Mouse (Mus musculus): ENCODE measurements around the gene Grm1.
A peak's percentile ranks its signal among the peaks of the same experiment; 100 is the strongest.

The Grm1 gene

DNA sequence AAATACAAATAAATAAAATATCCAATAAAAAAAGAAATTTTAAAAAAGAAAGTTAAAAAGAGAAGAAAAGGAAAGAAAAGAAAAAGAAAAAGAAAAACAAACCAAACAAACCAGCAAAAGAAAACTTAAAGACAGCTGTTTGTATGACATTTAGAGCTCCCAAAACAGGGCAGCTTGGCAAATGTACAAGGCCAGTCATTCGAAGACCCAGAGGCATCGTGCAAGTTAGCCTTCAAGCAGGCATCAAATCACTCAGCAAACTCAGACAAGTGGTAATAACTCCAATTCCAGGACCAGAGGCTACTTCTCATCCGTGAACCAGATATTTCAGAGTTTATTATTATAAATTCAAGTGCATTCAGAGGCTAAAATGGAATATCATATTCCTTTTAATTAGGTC, 355.7 kb downstream of the Grm1 start:
- DNase-seq (ENCODE audit: low spot score in 2 of 2) = no peak

DNA sequence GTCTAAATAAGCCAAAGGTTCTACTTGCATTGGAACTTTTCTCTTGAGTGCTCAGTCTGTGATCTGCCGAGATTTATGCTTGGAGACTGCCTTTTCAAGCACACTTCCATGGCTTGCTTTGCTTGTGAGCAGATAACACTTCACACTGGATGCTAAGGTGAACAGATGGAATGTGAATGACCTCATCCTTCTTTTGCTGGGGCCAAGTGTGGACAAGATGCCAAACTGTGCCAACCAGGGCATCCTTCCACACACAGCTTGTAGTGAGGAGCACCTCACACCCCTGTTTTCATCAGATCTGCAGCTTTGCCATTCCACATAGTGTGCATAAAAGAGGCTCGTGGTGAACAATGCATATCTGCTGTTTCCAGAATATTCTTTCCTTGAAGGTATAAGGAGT, 371.3 kb downstream of the Grm1 start:
- no peak for DNase-seq (ENCODE audit: low spot score in 2 of 2)

DNA sequence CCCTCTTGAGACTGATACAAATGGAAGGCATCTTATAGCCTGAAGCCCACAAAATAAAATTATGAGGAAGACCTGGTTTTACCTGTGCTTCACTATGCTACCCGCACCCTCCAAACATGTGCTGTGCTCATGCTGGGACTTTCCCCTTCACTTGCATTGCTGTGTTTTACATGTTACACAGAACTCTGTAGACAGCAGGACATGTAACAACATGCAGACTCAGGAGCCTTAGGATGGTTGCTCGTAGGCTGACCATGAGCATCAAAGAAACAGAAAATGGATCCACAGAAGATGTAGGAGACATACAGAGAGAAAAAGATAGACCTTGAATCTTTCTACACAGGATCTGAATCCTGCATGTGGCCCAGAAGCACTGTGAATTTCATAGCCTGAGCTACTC, 371.8 kb downstream of the Grm1 start:
- no peak for DNase-seq (ENCODE audit: low spot score in 2 of 2)

DNA sequence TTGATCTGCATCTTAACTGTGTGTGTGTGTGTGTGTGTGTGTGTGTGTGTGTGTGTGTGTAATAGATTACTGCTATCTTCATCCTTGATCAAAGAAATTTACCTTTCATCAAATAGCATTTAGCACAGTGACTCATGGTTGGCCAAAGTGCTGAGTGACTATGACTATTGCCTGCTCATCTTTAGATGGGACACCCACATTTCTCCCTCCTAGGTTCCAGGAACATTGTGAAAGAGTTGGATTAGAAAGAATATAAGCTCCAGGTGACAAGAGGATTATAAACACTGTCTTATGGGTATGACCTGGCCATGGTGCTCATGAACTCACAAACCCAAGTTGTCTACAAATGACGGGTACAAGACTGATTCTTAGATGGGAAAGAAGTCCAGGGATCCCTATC, 374.1 kb downstream of the Grm1 start:
- no peak for DNase-seq (ENCODE audit: low spot score in 2 of 2)

DNA sequence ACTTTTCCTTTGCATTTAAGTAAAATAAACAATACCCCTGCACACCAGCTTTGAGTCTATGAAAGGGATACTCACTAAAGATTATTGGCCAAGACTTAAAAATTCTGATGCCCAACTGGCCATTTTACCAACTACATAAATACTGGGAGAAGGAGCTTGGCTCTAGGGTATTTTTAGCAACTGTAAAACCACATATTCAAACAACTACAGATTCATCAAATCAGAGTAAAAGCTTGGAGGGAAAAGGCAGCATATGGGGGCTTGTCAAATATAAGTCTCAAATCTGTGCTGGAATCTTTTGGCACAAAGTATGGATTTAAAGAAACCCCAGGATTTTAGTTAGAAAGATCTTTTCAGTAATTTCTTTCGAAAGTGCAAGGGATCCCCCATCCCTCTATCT, 380.8 kb downstream of the Grm1 start:
- no peak for DNase-seq (ENCODE audit: low spot score in 2 of 2)

DNA sequence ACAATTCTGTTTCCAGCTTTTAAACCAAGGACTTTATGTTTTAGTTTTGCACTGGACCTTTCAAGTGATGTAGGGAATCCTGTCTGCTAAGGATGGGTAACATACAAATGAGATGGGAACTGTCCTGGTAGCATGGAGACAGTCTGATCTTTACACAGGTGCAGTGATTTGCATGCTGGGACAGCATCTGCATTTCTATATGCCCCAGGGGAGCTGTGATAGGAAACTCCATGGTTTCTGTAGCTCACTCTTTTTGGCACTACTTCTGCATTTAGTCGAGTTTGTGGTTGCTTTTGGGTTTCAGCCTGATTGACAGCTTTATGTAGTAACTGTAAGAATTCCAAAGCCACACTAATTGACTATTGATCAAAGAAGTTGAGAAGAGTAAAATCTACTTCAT, 381.3 kb downstream of the Grm1 start:
- no peak for DNase-seq (ENCODE audit: low spot score in 2 of 2)

DNA sequence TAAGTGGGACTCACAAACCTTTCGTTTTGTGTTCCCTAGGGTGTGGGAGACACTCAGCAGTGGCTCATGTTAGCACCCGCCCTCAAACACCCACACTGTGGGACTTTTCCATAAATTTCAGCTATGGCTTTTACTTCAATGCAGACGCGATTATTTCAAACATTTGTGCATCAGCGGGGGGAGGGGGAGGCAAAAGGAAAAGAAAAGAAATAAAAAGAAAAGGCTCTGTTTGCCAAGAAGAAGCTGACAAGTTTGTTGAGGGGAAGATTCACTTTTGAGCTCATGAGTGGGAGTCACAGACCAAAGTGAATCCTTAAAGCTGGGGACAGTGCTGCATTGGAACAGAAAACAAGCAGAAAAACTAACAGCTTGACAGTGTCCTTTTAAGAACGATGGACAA, 384.7 kb downstream of the Grm1 start:
- no peak for DNase-seq (ENCODE audit: low spot score in 2 of 2)

DNA sequence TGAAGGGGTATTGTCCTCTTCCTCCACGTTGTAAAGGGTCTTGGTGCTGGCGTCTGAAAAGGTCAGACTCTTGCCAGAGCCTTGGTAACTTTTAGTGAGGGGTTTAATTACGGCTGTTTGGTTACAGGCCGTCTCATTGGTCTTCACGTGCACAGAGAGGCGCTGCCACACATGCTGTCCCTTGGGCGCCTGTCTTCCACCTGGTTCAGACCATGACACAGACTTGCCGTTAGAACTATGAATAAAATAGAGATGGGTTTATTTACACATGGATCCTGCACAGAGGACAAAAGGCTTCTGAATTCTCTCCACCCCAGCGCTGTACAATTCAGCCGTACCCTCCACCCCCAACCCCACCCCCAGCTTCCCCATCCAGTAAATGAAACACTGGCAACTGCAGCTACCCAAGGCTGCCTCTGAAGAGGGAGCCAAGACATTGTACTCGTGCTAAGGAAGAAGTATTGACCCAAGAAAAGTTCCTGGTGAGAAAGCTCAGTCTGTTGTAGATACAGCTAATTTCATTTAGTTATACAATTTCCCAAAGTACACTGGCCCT, 392.4 kb downstream of the Grm1 start:
- no peak for DNase-seq (ENCODE audit: low spot score in 2 of 2)

DNA sequence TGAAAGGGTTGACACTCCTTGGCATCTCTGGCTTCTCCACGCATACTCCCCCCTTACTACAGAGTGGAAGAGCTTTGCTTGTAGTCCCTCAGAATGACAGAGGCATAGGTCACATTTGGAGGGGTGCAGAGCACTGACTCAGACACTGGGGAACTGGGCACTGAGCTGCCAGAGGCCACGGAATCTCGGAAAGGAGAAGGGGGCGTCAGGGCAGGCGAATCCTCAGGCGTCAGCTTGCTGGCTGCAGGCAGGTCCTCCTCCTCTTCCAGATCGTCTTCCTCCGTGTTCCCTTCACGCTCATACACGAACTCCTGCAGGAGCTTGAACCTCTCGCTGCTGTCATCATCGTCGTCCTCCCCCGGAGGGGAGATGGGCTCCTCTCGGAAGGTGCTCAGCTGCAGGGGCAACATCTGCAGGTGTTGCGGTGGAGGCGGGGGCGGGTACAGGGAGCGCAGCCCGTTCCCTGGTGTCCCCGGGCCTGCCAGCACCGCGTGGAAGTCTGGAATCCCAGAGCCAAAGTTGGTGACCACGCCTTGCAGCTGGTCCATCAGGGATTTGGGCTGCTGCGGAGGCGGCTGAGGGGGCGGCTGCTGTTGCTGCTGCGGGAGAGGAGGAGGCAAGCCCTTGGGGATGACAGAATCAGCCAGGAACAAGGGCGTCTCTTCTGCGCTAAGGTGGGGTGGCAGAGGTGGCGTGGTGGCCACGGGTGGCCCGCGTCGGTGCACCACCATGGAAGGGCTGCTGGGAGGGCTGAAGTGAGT, 393.1 kb downstream of the Grm1 start:
- peak; percentile 44 to 60 for DNase-seq (ENCODE audit: low spot score in 2 of 2)

DNA sequence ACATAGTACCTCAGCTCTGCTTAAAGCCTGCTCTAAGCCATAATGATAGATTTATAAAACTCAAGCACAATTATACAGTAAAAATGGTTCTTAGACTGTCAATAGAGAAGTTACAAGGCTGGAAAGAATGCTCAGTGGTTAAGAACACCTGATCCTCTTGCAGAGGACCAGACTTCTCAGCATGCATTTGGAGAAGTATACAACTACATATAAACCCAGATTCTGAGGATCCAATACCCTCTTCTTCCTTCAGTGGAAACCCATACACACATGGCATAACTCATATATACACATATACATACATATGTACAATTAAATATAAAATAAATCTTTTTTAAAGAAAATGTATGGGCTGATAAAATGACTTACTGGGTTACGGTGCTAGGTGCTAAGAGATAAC, 401.1 kb downstream of the Grm1 start, which contains the start of gene Gm10944:
TSS of gene Gm10944 (plus strand) at position 301 of the 400 bp plus-strand sequence.
- DNase-seq (ENCODE audit: low spot score in 2 of 2) = no peak

DNA sequence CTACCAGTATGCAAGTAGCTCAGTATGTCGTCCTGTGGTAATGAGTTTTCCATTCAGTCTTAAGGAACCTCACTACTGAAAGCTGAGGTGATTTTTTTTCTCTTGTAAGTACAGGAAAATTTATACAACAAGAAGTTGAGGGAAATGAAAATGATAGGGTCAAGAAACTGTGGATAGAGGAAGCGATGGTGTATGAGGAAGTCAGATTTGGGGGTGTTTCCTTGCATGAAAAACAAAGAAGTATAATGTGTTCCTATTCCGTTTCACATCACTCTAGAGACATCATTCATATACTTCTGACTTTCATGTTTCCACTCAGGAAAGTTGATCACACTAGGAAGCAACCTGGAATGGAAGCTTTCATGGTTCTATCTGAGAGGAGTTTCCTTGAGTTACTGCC, 422.2 kb downstream of the Grm1 start:
- DNase-seq (ENCODE audit: low spot score in 2 of 2) = no peak

DNA sequence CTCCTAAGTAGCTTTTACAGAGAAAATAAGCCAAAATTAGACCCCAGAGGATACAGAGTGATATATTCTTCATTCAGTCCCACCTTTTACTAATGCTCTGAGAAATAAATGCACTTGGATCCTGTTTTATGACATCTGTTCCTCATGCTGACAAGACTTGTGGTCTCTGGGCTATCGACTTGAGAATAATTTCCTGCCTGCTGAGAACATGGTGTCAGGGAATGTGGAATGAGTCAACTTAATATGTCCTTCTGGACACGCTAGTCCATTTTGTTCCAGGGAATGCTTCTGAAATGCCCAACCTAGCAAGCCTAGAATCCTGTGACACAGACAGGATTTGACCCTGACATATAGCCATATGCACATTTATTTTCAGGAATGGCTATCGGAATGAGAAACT, 423.0 kb downstream of the Grm1 start:
- no peak for DNase-seq (ENCODE audit: low spot score in 2 of 2)

DNA sequence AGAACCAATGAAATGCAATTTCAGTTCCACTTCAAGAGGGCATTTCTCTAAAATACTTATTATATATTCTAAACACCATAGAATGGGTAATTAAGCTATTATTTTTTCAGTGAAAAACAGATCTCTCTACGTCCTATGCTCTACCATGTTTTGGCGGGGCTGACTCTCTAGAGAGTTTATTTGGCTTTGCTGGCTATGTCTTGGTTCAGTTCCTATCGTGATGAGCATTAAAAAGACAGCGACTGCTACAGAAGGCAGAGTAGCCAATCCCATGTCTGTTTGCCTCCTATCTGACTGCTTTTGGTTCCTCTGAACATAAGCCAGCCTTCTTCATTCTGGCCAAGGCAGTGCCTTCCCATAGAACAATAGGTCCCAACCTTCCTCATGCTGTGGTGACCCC, 425.5 kb downstream of the Grm1 start:
- no peak for DNase-seq (ENCODE audit: low spot score in 2 of 2)

DNA sequence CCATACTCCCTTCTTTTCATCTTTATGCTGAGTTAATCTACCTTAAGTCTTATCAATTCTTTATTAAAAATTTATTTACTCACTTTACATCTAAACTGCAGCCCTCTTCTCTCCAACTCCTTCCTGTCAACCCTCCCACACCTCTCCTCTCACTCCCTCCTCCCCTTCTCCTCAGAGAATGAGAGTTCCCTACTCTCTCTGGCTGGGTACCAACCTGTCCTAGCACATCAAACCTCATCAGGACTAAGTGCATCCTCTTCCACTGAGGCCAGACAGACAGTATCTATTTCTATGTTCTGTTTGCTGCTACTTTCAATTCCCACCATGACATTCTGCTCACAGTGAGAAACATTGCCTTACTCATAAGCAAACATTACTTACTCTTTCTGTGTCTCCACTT, 426.2 kb downstream of the Grm1 start:
- DNase-seq (ENCODE audit: low spot score in 2 of 2) = no peak

Measured in right cerebral cortex, postnatal 10 days (tissue).